Mouse (Mus musculus) kidney, embryonic 14.5 days (tissue): ENCODE measurements around the gene Hip1r. TPM values are rescaled to one million over a fixed set of nuclear protein-coding genes. Genes with fewer than 3 reads are reported as not detected.

Experiments
- ATAC-seq: fragments of 200-750 bp; cut with Nextera tagmentation; 2 replicates; pipeline ENCODE4 v1.8.0; 2017; ENCODE audit warnings: moderate number of reproducible peaks, mild to moderate bottlenecking, moderate TSS enrichment, moderate library complexity; ENCODE audit not compliant: low FRiP score, low TSS enrichment
- H3K27ac ChIP-seq: fragments of 300-500 bp; sonication (generic); 2 replicates; pipeline ENCODE4 v1.5.1; 2014; ENCODE audit warnings: low read depth, mild to moderate bottlenecking, low read length, moderate library complexity, mixed read lengths
- H3K27me3 ChIP-seq: fragments of 300-500 bp; sonication (generic); 2 replicates; pipeline ENCODE4 v1.6.1; 2014; ENCODE audit warnings: mild to moderate bottlenecking, low read length; ENCODE audit not compliant: control insufficient read depth, insufficient read depth
- H3K36me3 ChIP-seq: fragments of 300-500 bp; sonication (generic); 2 replicates; pipeline ENCODE4 v1.6.1; 2014; ENCODE audit warnings: low read length, mixed read lengths; ENCODE audit not compliant: control insufficient read depth, insufficient read depth
- H3K4me1 ChIP-seq: fragments of 300-500 bp; sonication (generic); 2 replicates; pipeline ENCODE4 v1.6.1; 2014; ENCODE audit warnings: low read length, mixed read lengths; ENCODE audit not compliant: control insufficient read depth, insufficient read depth
- H3K4me2 ChIP-seq: fragments of 300-500 bp; sonication (generic); replicated peaks from 2 replicates; pipeline ENCODE4 v1.6.1; 2014; ENCODE audit warnings: low read depth, mild to moderate bottlenecking, low read length
- H3K4me3 ChIP-seq: fragments of 300-500 bp; sonication (generic); 2 replicates; pipeline ENCODE4 v1.5.1; 2014; ENCODE audit warnings: mild to moderate bottlenecking, low read length
- H3K9ac ChIP-seq: fragments of 300-500 bp; sonication (generic); 2 replicates; pipeline ENCODE4 v1.6.1; 2014; ENCODE audit warnings: low read depth, mild to moderate bottlenecking, low read length, moderate library complexity
- H3K9me3 ChIP-seq: fragments of 300-500 bp; sonication (generic); 2 replicates; pipeline ENCODE4 v1.6.1; 2016; ENCODE audit warnings: low read length; ENCODE audit not compliant: control insufficient read depth
- WGBS: fragments of 180-500 bp; shearing (Covaris S2); extraction: QIAGEN DNeasy Blood & Tissue Kit; methylation state at CpG from one replicate; pipeline ENCODE4 v1.1.7; 2014; 5-methylcytosine and 5-hydroxymethylcytosine counted together
- polyA plus RNA-seq: library from polyadenylated mRNA; unstranded; fragments of >200 nt; fragmentation: Nextera tagmentation; extraction: Ambion mirVana; gene quantifications from 2 replicates; pipeline ENCODE4 v1.2.1, GENCODE M21; 2014

Gene Hip1r
- polyA plus RNA-seq, 1 experiment from 2014 or later: 13.0 TPM

DNA sequence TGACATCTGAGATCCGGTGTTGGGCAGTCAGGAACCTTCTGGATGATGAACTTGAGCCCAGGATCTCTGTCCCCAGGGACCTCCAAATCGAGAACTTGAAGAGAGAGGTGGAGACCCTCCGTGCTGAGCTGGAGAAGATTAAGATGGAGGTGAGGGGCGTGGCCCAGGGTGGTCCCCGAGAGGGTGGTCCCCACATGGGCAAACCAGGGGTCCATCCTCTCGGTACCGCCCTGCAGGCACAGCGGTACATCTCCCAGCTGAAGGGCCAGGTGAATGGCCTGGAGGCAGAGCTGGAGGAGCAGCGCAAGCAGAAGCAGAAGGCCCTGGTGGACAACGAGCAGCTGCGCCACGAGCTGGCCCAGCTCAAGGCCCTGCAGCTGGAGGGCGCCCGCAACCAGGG, 23.3 kb downstream of the Hip1r start:
- Histone ChIP-seq H3K27me3 (no peaks in the 10 kb centered on the region), H3K36me3 (peaks cover 8% of the 10 kb centered on the region; the same call in 1 of the 2 replicates), H3K4me2 (no peak overlapping the region), H3K4me3 (no peak overlapping the region), H3K9ac (no peak overlapping the region), H3K4me1 (no peaks in the 10 kb centered on the region), H3K27ac (no peak overlapping the region), H3K9me3 (no peaks in the 10 kb centered on the region)
- WGBS: 95% methylated on average over 14 of the region's 14 CpGs
- no peak for ATAC-seq

DNA sequence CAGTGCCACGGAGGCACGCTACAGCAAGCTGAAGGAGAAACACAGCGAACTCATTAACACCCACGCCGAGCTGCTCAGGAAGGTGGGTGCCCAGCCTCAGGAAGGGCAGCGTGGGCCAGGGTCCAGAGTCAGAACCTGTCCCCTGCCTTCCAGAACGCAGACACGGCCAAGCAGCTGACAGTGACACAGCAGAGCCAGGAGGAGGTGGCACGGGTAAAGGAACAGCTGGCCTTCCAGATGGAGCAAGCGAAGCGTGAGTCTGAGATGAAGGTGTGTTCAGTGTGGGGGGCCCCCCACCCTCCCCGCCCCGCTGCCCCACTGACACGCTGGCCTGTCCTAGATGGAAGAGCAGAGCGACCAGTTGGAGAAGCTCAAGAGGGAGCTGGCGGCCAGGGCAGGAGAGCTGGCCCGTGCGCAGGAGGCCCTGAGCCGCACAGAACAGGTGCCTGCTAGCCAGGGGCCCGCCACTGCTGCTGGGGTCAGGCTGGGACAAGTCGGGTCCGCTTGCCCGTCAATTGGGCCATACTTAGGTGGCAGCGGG, 23.9 kb downstream of the Hip1r start:
- H3K36me3 ChIP-seq: peaks cover 6% of the 10 kb centered on the region; the same call in 1 of the 2 replicates
- no peaks in the 10 kb centered on the region for H3K4me1 ChIP-seq
- H3K4me3 ChIP-seq: no peak overlapping the region
- H3K9ac ChIP-seq: no peak overlapping the region
- no peaks in the 10 kb centered on the region for H3K27me3 ChIP-seq
- 72% methylated on average over 24 of the region's 24 CpGs for WGBS
- H3K27ac ChIP-seq: no peak overlapping the region
- H3K4me2 ChIP-seq: no peak overlapping the region
- H3K9me3 ChIP-seq: no peaks in the 10 kb centered on the region
- no peak for ATAC-seq

DNA sequence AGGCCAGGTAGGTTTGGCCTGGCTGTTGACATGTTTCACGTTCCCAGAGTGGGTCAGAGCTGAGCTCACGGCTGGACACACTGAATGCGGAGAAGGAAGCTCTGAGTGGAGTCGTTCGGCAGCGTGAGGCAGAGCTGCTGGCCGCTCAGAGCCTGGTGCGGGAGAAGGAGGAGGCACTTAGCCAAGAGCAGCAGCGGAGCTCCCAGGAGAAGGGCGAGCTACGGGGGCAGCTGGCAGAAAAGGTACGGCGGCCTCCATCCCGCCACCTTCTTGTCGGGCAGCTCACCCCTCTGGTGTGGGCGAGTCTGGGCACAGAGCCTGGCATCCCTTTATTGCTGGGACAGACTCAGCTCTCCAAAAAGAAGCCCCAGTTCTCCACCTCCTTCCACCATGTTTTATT, 24.4 kb downstream of the Hip1r start:
- no peak overlapping the region for H3K27ac ChIP-seq
- no peaks in the 10 kb centered on the region for H3K4me1 ChIP-seq
- H3K4me2 ChIP-seq: no peak overlapping the region
- WGBS: 83% methylated on average over 16 of the region's 16 CpGs
- no peak overlapping the region for H3K4me3 ChIP-seq
- no peak overlapping the region for H3K9ac ChIP-seq
- no peaks in the 10 kb centered on the region for H3K9me3 ChIP-seq
- no peak for ATAC-seq
- peaks cover 6% of the 10 kb centered on the region; the same call in 1 of the 2 replicates for H3K36me3 ChIP-seq
- H3K27me3 ChIP-seq: no peaks in the 10 kb centered on the region

DNA sequence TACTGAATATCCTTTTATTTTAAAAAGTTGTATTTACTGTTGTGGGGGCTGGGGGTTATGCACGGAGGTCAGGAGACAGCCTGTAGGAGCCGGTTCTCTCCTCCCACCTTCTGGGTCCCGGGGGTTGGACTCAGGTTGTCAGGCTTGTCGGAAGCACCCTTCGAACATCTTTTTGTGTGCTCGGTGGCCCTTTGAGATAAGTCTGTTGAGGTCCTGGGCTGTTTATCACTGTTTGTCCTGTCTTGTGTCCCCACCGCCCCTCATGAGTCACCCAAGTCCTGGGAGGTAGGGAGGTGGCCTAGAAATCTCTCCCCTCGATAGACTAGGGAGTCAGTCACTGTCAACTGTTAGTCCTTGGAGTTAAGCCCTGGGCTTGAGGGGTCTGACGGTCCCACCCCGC, 24.9 kb downstream of the Hip1r start:
- ATAC-seq: no peak
- Histone ChIP-seq H3K4me3 (no peak overlapping the region), H3K27ac (no peak overlapping the region), H3K9me3 (no peaks in the 10 kb centered on the region), H3K36me3 (peaks cover 7% of the 10 kb centered on the region; the same call in 1 of the 2 replicates), H3K27me3 (no peaks in the 10 kb centered on the region), H3K4me2 (no peak overlapping the region), H3K9ac (no peak overlapping the region), H3K4me1 (no peaks in the 10 kb centered on the region)
- 81% methylated on average over 10 of the region's 10 CpGs for WGBS

DNA sequence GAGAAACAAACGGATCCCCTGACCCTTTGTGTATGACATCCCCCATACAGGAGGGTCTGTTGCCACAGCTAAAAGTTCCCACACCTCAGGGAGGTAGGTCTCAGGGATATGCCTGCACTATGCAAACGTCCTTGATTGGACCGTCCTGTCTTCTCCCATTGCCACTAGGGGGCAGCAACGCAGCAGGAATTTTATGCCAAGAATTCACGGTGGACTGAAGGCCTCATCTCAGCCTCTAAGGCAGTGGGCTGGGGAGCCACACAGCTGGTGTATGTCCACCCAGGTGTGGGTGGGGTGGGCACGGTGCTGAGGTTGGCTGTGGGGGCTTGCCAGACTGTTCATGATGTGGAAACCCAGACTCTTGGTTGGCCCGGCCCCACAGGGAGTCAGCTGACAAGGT, 27.4 kb downstream of the Hip1r start:
- 11% methylated on average over 7 of the region's 7 CpGs for WGBS
- Histone ChIP-seq H3K27me3 (no peaks in the 10 kb centered on the region), H3K9ac (no peak overlapping the region), H3K36me3 (peaks cover 28% of the 10 kb centered on the region), H3K4me2 (no peak overlapping the region), H3K9me3 (no peaks in the 10 kb centered on the region), H3K4me3 (no peak overlapping the region), H3K4me1 (no peaks in the 10 kb centered on the region), H3K27ac (no peak overlapping the region)
- peak; percentile 63 for ATAC-seq

DNA sequence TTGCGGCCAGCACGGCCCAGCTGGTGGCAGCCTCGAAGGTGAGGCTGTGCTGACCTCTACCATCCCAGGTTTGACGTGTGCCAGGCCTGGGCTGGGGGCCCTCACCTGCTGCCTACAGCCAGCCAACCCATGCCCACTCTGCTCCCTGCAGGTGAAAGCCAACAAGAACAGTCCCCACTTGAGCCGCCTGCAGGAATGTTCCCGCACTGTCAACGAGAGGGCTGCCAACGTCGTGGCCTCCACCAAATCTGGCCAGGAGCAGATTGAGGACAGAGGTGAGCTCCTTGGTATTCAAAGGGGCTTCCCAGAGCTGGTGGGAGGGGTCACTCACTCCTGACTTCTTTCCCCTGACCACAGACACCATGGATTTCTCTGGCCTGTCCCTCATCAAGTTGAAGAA, 27.8 kb downstream of the Hip1r start:
- H3K9me3 ChIP-seq: no peaks in the 10 kb centered on the region
- no peaks in the 10 kb centered on the region for H3K4me1 ChIP-seq
- ATAC-seq: no peak
- H3K4me3 ChIP-seq: no peak overlapping the region
- H3K36me3 ChIP-seq: peaks cover 32% of the 10 kb centered on the region
- no peaks in the 10 kb centered on the region for H3K27me3 ChIP-seq
- 67% methylated on average over 9 of the region's 9 CpGs for WGBS
- no peak overlapping the region for H3K4me2 ChIP-seq
- H3K9ac ChIP-seq: no peak overlapping the region
- H3K27ac ChIP-seq: no peak overlapping the region

DNA sequence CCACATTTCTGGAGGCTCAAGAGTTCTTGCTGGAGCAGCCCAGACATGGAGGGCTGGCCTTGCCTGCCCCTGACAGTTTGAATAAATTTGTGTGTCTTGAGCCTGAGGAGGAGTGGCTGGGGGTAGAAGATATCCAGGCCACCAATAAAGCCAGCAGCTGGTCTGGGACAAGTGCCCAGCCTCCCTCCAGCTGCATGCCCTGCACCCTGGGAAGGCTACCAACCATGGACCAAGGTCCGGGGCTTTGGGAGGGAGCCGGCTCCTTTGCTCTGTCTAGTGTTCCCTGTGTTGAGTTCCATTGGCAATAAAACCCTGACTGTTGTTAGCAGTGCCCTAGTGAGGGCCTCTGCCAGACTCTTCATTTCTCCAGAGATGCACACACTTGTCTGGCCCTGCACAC, 29.4 kb downstream of the Hip1r start:
- Histone ChIP-seq H3K4me1 (peaks cover 3% of the 10 kb centered on the region; the same call in 1 of the 2 replicates), H3K36me3 (peaks cover 43% of the 10 kb centered on the region), H3K4me3 (no peak overlapping the region), H3K9ac (no peak overlapping the region), H3K27me3 (no peaks in the 10 kb centered on the region), H3K27ac (no peak overlapping the region), H3K9me3 (no peaks in the 10 kb centered on the region), H3K4me2 (no peak overlapping the region)
- ATAC-seq: peak; percentile 5; the same call in 1 of the 2 replicates
- WGBS: 57% methylated on average over 2 of the region's 2 CpGs

DNA sequence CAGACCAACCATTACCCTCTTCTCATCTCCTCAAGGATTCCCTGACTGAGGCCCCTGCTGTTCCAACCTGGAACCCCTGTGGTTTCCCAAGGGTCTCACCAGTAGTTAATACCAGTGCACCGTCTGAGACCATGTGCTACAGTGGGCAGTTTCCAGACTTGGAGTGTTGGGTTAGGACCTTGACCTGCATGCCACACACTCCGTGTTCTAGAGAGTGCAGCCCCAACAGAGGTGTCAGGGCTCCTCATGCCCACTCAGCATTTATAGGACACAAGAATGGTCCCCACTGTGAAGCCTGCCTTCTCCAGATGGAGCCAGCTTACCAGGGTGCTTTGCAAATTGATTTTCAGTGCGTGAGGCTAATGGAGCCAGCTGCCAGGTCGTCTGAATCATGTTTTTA, 29.9 kb downstream of the Hip1r start:
- Histone ChIP-seq H3K27me3 (no peaks in the 10 kb centered on the region), H3K27ac (no peak overlapping the region), H3K36me3 (peaks cover 48% of the 10 kb centered on the region), H3K4me1 (peaks cover 3% of the 10 kb centered on the region; the same call in 1 of the 2 replicates), H3K9me3 (no peaks in the 10 kb centered on the region), H3K4me2 (no peak overlapping the region), H3K9ac (no peak overlapping the region), H3K4me3 (no peak overlapping the region)
- 54% methylated on average over 4 of the region's 4 CpGs for WGBS
- no peak for ATAC-seq

DNA sequence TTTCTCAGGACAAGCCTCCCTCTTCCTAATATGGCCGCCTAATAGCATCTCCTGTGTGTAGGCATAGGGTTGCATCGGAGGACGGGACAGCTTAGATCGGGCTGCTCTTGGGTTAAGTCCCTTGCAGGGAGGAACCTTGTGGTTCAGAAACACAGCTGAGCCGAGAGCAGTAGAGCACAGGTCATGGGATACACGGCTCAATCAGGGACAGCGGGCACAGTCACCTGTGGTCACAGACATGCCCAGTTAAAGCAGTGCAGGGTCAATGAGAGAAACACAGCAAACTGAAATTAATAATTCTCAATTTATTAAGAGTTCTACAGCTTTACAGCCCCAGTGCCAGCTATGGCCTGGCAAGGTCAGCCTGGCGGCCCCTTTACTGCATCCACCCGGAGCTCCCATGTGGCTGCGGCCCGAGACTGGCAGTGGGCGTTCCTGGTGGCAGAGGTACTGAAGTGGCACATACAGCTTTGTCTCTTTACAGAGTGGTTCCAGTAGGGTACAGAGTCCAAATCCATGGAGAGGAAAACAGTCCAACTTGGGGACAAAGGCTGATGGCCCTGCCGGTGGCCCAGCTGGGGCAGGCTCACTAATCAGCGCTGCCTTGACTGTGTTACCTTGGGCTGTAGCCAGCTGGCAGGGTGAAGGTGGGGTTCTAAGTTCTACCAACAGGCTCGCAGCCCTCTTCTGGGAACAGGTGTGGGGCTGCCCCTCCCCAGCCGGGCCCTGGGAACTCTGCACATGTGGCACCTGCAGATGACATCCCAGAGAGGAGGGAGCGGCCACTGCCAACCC, 31.1 kb downstream of the Hip1r start:
- no peak for ATAC-seq
- 91% methylated on average over 17 of the region's 17 CpGs for WGBS
- H3K4me1 ChIP-seq: peaks cover 3% of the 10 kb centered on the region; the same call in 1 of the 2 replicates
- H3K4me3 ChIP-seq: no peak overlapping the region
- H3K36me3 ChIP-seq: peaks cover 56% of the 10 kb centered on the region
- H3K9ac ChIP-seq: no peak overlapping the region
- H3K27ac ChIP-seq: no peak overlapping the region
- no peak overlapping the region for H3K4me2 ChIP-seq
- no peaks in the 10 kb centered on the region for H3K9me3 ChIP-seq
- H3K27me3 ChIP-seq: no peaks in the 10 kb centered on the region
